Mouse (Mus musculus): ENCODE measurements around the gene Rcbtb2. TPM values are rescaled to one million over a fixed set of nuclear protein-coding genes. Genes with fewer than 3 reads are reported as not detected.

The Rcbtb2 gene
- total RNA-seq, 4 experiments from 2014 or later: 25.4 to 41.4 (median 32.9) TPM

GRCm38 (mm10) chr14:73255426-73255970 lies 132.7 kb downstream of the Rcbtb2 start:
- no peak for DNase-seq (ENCODE audit: low spot score in 2 of 2)

- DNase-seq (ENCODE audit: low spot score in 2 of 2): no peak
Measured at GRCm38 (mm10) chr14:73257348-73257747, 134.5 kb downstream of the Rcbtb2 start.

Small RNA genes within 50 kb of the gene (microRNA-seq; reads per million reads assigned to microRNA genes)
- gene Mir687: 0 reads per million in 2 experiments

Other genes with a start within 250 kb of the Rcbtb2 start
- under 1 TPM in 3 of 4 experiments, not detected in 1; 0.39 to 0.73 (median 0.53) TPM for gene Cysltr2, start 73.9 kb upstream of the Rcbtb2 start, total RNA-seq (2022)
- gene Lpar6, start 114.9 kb downstream of the Rcbtb2 start, total RNA-seq (2022): 1 to 10 TPM; 1.1 to 2.4 (median 2.0) TPM
- 10 to 100 TPM; 36.3 to 46.1 (median 39.2) TPM for gene Rb1, start 202.8 kb downstream of the Rcbtb2 start, total RNA-seq (2022)